31 mouse cellular contexts compared by ENCODE assay signal in genomic region chrX:134365421-134365820, GRCm38 (mm10). TPM values are rescaled to one million over a fixed set of nuclear protein-coding genes. Genes with fewer than 3 reads are reported as not detected.
"Had no signal": no experiment of that assay in that cellular context is flagged by ENCODE, and none has a peak within 500 bp of the region (broad histone marks: within the 10 kb centered on the region; RNA-seq: fewer than 3 reads in every experiment).

No protein-coding gene starts in this region.

- H3K27me3 ChIP-seq: heart, embryonic 12.5 days; heart, embryonic 13.5 days; heart, embryonic 15.5 days; hindbrain, embryonic 12.5 days; hindbrain, embryonic 13.5 days; hindbrain, embryonic 15.5 days; intestine, embryonic 15.5 days had no signal

- DNase-seq: heart, postnatal 10 days; heart, postnatal 14 days; heart, postnatal 36 days; heart, postnatal 4 days; kidney, adult 11 months; kidney, adult 18-20 months; kidney, adult 2 months; kidney, adult 8-10 months; kidney, adult 9 months; kidney, postnatal 10 days; kidney, postnatal 14 days; kidney, postnatal 25 days; kidney, postnatal 36 days; kidney, postnatal 4 days; layer of hippocampus, adult 9-11 months; layer of hippocampus, postnatal 36 days had no signal

- H3K9me3 ChIP-seq: heart, embryonic 12.5 days; heart, embryonic 13.5 days; heart, embryonic 15.5 days; hindbrain, embryonic 10.5 days; hindbrain, embryonic 12.5 days; hindbrain, embryonic 13.5 days; hindbrain, embryonic 15.5 days; intestine, embryonic 15.5 days; kidney, embryonic 15.5 days had no signal

- H3K36me3 ChIP-seq: heart, embryonic 15.5 days; hindbrain, embryonic 12.5 days; hindbrain, embryonic 13.5 days; hindbrain, embryonic 15.5 days; intestine, embryonic 15.5 days had no signal

- H3K27ac ChIP-seq: heart, embryonic 13.5 days; heart, embryonic 15.5 days; hindbrain, embryonic 10.5 days; hindbrain, embryonic 12.5 days; hindbrain, embryonic 13.5 days; hindbrain, embryonic 14.5 days; hindbrain, embryonic 15.5 days; hindbrain, postnatal 0 days; intestine, embryonic 15.5 days; kidney, embryonic 15.5 days; kidney, postnatal 0 days; layer of hippocampus, adult 2 months; left cerebral cortex, adult 2 months had no signal

- H3K4me1 ChIP-seq: heart, embryonic 12.5 days; heart, embryonic 15.5 days; hindbrain, embryonic 10.5 days; hindbrain, embryonic 12.5 days; hindbrain, embryonic 13.5 days; hindbrain, embryonic 15.5 days; intestine, embryonic 15.5 days; kidney, embryonic 15.5 days had no signal

- H3K4me3 ChIP-seq: heart, embryonic 12.5 days; heart, embryonic 13.5 days; heart, embryonic 15.5 days; hindbrain, embryonic 10.5 days; hindbrain, embryonic 12.5 days; hindbrain, embryonic 13.5 days; hindbrain, embryonic 15.5 days; intestine, embryonic 15.5 days; kidney, embryonic 15.5 days; layer of hippocampus, adult 2 months; left cerebral cortex, adult 2 months had no signal

- H3K9ac ChIP-seq: heart, embryonic 12.5 days; heart, embryonic 13.5 days; heart, embryonic 15.5 days; hindbrain, embryonic 12.5 days; hindbrain, embryonic 13.5 days; hindbrain, embryonic 14.5 days; hindbrain, embryonic 15.5 days; intestine, embryonic 15.5 days; kidney, embryonic 15.5 days had no signal

RNA-seq across cellular contexts. Expression of gene Drp2, which starts 38.9 kb away (rescaled TPM):
- total RNA-seq: hematopoietic stem cell, adult 5-6 weeks had no signal
